Mouse (Mus musculus) skeletal muscle tissue, postnatal 0 days (tissue): ENCODE data around the gene Senp2. TPM values are rescaled to one million over a fixed set of nuclear protein-coding genes. Genes with fewer than 3 reads are reported as not detected.

Experiments used
- polyA plus RNA-seq: library from polyadenylated mRNA; unstranded; fragments of >200 nt; fragmentation: Nextera tagmentation; extraction: Ambion mirVana; gene quantifications from 2 replicates; pipeline ENCODE4 v1.2.1, GENCODE M21; 2015

Senp2 gene
- polyA plus RNA-seq, result 14.3 and 17.0 TPM in 2 replicates

GRCm38 (mm10) chr16:22009099-22009584 lies at the start of gene Senp2:
Gene Senp2, plus strand, starts transcription at chr16:22009484.

GRCm38 (mm10) chr16:21995304-21995703 lies 14.0 kb upstream of the Senp2 start, which contains the start of gene Liph:
Gene Liph, minus strand, starts transcription at chr16:21995663.

Other genes with a start within 250 kb of the Senp2 start
- gene Ehhadh, start 221.7 kb upstream of the Senp2 start, polyA plus RNA-seq, result 3.8 and 4.4 TPM in 2 replicates
- gene Map3k13, start 215.1 kb upstream of the Senp2 start, polyA plus RNA-seq, result 0.06 and 0.09 TPM in 2 replicates
- 14.9 and 15.7 TPM in 2 replicates for gene Tmem41a, start 61.9 kb upstream of the Senp2 start, polyA plus RNA-seq
- gene Liph, start 13.8 kb upstream of the Senp2 start, polyA plus RNA-seq, result 0.56 and 0.61 TPM in 2 replicates
- gene Igf2bp2, start 153.8 kb downstream of the Senp2 start, polyA plus RNA-seq, result 20.9 and 22.7 TPM in 2 replicates